Mouse (Mus musculus) cerebellum, adult 11 months (tissue): Measurements from ENCODE around the gene Cmklr1.

ENCODE experiments used
- DNase-seq: peaks from one replicate; pipeline ENCODE4 v3.0.0; 2022

Gene Cmklr1

DNA sequence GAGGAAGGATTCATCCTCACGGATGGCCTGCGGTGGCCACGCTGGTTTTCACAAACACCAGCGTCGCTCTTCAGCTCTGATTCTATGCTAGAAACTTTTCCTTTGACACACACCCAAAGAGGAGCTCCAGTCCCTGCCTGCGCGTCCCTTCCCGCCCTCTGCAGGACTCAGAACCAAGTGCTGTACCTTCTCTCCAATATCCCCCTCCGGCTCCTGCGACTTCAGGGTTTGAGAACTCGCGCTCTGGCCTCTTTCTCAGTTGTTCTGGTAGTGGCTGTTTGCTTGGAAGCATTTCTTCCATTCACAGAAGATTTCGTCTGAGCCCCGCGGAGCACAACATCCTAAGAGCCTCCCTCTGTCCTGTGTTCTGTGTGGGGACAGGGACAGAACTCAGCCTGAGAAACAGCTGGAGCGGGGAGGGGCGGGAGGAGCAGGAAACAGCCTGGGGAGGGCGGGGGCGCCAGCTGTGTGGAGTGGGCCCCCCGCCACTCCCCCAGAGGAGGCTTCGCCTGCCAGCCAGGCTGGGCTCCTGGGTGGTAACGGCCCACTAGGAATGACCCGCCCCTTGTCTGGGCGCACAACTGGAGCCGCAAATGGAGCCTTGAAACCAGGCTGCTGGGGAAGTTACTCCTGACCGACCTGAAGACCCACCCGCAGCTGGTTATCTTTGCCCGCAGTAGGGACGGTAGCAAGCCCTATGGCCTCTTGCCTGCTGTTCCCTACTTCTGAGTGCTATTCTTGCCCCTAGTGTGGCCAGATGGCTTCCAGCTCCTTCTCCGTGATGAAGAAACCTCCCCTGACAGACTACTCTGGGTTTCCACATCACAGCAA lies at the start of gene Cmklr1:
Gene Cmklr1, minus strand, starts transcription at position 392 of the 831 bp plus-strand sequence.
- DNase-seq, result no peak

DNA sequence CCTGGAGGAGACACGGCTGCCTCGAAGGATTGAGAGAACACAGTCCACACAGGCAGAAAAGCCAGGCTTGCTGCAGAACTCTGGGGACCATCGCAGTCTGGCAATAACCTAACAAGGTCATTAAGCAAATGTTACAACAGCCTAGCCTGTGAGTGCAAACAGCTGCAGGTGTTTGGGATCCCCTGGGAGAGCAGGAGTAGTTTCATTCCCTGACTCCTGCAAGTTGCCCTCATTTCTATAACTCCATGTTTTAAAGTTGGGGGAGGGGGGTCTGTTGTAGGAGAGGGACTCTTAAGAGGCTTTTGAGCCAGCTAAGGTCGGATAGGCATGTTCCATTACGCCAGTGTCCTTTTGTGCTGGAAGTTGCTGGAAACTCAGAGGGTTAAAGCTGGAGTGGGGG lies 44.2 kb upstream of the Cmklr1 start:
- DNase-seq, result no peak

DNA sequence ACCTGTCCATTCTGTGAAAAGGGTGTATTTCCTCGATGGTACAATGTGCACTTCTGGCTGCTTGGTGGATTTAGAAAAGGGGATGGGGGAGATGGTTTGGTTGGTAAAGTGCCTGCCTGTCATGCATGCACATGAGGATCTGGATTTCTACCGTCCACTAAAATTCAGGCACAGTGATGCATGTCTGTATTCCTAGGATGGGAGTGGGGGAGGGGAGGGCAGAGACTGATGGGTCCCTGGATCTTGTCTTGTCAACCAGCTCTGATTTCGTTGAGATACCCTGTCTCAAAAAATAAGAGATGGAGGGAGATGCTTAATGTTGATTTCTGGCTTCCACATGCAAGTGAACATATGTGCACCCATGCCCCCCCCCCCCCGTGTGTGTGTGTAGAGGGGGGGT lies 43.8 kb upstream of the Cmklr1 start:
- no peak for DNase-seq

DNA sequence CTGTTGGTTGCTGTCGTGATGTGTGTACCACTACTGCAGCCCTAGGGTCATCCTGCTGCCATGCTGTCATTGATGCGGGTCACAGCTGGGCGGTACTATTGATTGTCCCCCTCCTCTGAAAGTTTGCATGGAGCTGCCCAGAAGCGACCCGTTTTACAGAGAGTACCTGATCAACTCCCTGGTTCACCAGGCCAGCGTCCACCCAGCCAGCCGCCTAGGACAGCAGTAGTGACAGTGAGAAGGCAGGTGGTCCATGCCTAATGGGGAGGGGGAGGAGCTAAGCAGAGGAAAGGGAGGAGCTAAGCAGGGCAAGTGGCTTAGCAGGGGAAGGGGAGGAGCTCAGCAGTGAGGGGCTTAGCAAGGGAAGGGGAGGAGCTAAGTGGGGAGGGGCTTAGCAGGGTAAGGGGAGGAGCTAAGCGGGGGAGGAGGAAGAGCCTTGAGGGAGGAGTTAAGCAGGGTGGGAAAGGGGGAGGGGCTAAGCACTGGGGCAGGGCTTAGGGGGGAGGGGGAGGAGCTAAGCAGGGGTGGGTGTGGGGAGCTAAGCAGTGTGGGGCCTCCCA lies 43.0 kb upstream of the Cmklr1 start:
- no peak for DNase-seq

DNA sequence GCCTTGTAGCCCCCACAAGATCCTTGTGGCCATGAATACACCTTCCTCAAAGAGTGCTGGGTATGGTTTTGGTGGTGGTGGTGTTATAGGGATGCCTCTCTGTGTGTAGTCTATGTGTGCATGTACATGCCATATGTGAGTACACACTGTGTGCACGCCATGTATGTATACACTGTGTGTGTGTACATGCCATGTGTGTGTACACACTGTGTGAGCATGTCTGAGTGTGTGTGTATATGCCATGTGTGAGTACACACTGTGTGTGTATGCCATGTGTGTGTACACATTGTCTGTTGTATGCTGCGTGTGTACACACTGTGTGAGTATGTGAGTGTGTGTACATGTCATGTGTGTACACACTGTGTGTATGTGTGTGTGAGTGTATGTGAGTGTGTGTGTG lies 40.6 kb upstream of the Cmklr1 start:
- DNase-seq, result no peak

DNA sequence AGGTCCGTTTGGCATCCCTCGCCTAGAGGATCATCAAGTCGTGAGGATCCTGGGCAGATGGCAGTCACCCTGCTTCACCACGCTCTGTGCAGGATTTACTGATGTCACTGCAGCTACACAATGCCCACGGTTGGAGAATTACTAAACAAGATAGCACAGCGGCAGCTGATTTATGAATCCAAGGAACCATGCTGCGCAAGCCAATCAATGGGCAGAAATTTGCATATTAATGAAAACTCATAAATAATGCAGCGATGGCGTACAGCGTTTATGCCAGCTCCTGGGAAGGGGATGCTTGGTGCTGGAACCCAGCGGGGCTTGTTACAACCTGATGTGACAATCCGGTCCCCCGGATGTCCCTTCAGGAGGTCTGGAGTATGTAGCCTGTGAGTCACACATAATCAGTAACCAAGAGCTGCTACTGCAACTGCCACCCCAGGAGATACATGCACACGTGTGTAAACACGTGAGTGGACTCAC lies 39.9 kb upstream of the Cmklr1 start:
- no peak for DNase-seq

DNA sequence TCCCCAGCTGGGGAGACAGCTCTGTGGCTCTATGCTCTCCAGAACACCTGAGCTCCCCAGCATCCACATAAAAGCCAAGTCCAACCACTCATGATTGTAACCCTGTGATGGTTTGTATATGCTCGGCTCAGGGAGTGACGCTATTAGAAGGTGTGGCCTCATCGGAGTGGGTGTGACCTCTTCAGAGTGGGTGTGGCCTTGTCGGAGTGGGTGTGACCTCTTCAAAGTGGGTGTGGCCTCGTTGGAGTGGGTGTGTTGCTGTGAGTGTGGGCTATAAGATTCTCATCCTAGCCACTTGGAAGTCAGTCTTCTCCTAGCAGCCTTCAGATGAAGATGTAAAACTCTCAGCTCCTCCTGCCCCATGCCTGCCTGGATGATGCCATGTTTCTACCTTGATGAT lies 37.3 kb upstream of the Cmklr1 start:
- no peak for DNase-seq

DNA sequence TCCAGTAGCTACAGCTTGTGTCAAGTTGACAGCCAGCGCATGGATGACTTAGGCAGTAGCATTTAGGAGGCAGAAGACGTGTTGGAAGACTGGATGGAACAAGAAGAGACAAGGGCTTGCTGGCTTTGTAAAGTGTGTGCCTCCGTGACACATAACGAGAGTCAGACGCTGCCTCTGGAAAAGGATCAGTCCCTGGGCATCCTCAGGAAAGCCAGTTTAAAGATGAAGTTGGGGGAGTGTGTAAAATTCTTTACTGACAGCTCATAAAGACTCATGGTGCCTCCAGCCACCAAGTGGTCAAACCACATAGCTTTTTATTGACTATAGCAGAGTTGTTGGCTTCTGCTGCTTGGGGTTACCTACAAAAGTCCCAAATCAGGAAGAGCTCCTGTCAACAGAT lies 35.2 kb upstream of the Cmklr1 start:
- DNase-seq, result no peak

DNA sequence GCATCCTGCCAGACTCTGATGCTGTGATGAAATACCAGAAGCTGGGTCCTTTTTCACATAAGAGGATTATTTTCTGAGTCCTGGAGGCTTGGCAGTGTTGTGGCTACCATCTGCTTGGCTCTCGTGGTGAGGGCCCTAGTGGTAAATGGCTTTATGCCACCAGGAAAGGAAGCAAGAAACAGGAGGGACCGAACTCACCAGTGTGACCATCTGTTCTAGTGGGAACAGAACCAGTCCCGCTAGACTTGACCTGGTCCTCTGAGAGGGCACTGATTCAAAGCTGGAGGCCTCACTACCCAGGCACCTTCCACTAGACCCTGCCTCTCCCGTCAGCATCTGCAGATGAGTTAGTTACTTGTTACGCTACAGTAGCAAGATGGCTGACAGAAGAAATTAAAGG lies 33.0 kb upstream of the Cmklr1 start:
- DNase-seq, result peak; percentile 88

DNA sequence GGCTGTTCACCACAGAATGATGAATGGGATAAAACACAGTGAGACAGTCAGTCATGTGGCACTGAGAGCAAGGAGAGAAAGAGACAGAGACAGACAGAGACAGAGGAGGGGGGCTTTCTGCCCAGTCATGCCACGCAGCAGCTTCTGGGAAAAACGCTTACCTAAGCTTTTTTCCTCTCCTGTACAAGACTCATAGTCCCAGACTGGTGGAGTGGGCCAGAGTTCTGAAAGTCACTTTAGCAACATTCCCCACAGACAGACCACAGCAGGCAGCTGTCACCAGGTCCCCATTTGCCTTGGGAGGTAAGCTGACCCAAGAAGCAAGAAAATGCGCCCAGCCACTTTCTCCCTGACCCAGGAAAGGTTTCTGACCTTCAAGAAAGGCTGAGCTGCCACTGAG lies 32.2 kb upstream of the Cmklr1 start:
- DNase-seq, result no peak

DNA sequence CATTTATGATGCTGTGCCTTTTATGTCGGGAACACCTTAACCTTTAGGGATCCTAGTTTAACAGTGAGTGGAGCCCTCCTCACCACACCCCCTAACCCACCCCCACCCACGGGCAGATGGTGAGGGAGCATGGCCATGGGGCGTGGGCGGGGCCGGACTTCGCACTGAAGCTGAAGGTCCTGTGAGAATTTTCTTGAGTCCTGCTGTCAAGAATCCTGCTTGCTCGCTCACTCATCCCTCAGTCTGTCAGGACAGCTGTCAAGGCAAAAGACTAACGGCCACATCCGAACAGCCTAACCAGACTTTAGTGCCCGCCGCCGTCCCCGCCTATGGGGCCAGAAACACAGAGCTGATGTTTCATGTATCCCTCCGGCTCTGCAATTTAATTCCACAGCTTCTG lies 31.0 kb upstream of the Cmklr1 start:
- DNase-seq, result no peak

DNA sequence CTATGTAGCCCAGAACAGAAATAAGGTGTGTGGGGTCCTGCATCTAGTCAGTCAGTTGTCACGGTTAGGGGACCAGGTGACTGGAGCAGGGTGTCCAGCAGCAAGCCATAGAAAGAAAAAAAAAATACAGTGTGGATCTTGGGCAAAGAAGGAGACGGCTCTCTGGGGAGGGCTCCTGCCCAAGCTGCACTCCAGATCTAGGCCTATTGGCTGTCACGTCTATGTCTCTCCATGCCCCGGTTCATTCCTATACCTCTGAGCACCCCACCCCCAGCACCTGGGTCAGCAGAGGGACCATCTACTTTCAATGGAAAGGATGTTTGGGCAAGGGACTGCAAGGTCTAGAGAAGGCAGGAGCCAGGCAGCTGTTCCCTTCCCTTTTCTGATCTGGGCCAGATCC lies 29.3 kb upstream of the Cmklr1 start:
- DNase-seq, result no peak

DNA sequence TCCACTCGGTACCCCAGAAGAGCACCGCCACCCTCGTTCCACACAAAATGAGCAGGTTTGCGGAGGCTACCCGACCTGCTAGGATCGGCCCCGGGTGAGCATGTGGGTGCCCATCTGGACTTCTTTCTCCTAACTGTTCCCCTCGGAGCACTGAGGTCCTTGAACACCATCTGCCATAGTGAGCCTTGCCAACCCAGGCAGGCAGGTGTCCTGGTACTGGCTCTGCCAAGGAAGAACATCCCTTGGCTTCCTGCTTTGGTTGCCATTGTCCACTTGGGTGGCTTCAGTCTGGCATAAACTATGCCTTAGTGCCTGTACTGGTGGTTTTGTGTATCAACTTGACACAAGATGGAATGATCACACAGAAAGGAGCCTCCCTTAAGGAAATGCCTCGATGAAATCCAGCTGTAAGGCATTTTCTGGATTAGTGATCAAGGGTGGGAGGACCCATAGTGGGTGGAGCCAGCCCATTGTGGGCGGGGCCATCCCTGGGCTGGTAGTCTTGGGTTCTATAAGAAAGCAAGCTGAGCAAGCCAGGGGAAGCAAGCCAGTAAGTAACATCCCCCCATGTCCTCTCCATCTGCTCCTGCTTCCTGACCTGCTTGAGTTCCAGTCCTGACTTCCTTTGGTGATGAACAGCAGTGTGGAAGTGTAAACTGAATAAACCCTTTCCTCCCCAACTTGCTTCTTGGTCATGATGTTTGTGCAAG lies 28.7 kb upstream of the Cmklr1 start:
- DNase-seq, result peak; percentile 97

DNA sequence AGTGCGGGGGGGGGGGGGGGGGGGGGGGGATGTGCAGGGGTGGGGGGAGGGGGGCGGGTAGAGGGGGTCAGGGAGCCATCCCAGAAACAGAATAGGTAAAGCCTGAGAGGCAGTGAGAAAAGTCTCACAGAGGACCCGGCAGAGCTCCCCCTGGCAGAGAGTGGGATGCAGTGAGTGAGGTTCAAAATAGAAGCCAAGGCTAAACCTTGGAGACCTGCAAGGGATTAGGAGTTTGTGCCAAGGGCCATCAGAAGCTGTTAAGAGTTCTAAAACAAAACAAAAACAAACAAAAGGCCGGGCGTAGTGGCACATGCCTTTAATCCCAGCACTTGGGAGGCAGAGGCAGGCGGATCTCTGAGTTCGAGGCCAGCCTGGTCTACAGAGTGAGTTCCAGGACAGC lies 27.3 kb upstream of the Cmklr1 start:
- no peak for DNase-seq

DNA sequence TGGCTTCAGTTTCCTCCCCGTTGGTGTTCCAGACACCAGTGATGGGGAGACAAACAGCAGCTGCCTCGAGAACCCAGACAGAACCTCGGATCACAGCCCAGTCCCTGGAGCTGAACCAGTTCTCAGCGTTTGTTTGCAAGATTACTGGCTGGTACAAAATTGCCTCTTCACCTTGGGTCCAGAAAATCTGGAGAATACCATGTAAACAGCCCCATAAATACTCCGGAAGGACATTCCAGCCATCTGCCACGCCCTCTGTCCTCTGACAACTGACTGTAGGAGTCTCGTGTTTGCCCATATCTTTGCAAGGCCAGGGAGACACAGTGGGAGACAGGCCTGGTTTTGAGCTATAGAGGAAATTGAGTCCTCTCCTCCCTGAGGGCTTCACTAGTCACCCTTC lies 24.6 kb upstream of the Cmklr1 start:
- DNase-seq, result no peak

DNA sequence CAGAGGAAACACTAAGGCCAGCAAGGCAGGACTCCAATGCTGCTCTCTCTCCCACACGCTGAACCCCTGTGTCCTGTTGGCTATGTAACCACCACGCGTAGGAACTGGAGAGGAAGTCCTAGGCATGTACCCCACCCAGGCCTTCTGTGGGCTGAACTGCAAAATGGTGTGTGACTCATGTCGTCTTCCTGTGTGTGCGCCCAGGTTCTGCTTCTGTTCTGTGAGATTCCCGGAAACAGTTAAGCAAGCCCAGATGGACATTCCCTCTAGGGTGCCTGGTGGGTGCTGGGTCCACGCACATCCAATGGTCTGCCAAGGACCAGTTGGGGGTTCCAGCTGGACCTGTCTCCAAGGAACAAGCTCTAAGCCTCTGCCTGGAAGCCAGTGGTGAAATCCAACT lies 22.2 kb upstream of the Cmklr1 start:
- DNase-seq, result no peak

DNA sequence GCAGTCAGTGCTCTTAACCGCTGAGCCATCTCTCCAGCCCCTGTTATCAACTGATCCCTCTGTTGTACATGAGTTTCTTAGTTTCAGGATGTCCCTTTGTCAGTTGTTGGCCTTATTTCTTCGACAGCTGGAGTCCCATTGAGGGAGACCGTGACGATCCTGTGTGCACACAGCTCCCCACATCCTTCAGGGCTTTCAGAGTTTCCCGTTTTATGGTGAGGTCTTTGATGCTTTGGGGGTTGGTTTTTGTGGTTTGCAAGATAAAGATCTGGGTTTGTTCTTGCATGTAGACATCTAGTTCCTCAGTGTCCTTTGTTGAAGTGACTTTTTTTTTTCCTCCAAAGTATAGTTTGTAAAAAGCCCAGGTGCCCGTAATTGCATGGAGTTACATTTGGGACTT lies 20.4 kb upstream of the Cmklr1 start:
- DNase-seq, result no peak

DNA sequence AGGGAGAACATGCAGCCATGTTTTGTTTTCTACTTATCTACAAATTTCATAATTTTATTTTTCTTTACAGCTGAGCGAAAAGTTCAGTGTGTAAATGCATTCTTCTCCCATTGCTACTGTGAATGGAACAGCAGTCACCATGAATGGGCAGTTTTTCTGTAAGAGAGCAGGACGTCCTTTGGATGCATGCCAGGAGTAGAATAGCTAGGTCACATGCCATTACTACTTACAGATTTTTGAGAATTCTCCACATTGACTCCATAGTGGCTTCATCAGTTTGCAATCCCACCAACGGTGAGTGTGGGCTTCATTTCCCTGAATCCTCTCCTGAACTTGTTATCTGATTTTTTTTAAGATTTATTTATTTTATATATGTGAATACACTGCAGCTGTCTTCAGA lies 19.9 kb upstream of the Cmklr1 start:
- DNase-seq, result no peak

DNA sequence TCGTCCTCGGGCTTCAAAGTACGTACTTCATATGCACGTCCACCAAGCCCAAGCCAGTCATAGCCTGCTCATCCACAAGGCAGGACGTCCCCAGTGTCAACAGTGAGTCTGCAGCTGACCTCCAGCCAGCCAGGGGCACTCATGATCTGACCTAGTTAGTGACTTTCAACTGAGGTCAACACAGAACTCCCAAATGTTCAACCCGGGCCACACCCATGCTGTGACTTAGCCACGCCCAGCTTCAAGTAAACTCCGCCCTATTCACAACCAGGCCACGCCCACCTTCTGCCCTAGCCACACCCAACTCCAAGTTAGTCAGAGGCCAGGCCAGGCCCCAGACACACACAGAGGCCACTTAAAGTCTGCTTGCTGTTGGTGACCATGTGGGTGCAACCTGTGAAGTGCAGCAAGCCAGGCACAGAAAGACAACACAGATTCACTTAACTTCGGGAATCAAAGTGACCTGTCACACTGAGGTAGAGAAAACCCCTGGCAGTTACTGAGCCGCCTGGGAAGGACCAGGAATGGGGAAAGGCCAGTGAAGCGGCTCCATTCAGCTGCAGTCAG lies 14.5 kb upstream of the Cmklr1 start:
- no peak for DNase-seq

DNA sequence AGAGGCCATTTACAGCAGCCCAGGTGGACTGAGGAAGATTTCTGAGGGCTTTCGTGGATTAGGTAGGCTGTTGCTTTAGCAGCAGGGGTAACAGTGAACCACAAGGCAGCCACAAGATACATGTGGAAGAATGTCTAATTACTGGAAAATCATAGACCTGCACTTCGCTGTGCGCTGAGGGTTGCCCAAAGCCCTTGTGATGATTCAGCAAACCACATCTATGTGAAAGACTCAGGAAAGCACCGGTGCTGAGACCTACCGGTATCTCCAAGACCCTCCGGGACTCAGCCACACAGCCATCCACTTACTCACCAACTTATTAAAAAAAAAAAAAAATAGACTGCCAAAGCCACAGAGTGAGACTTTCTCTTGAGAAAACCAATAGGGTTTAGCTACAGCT lies 13.9 kb upstream of the Cmklr1 start:
- DNase-seq, result no peak

DNA sequence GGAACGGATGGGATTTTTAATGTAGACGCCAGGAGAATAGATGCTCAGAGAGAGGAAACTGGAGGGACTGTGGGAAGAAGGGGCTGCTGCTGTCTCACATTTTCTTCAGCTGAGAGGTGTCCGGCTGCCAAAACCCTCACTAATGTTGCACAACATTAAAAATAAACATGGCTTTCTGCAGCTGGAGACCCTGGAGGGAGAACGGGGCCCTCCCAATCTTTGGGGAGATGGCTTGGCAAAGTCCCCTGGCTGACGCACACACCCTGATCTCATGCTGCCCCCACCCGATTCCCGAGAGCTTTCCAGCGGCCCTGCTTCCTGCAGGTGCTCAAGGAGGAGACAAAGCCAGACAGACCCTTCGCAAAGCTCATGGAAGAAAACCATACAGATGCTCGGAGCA lies 10.6 kb upstream of the Cmklr1 start:
- no peak for DNase-seq

DNA sequence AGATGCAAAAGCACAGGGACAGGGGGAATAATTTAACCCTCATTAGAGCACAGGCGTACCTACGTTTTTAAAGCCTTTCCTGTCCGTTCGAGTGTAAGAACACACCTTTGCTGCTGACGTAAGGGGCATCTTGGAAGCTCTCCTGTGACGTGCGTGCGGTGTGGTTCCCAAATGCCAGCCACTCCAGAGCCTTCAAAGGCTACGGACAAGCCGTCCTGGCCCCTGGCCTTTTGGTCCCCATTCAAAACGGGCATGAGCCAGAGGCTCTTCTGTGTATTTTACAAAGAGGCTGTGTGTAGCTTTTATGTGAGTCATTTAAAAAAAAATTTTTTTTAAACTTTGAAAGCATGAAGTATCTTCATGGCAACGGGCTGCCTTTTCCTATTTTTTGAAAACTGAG lies 4.6 kb upstream of the Cmklr1 start:
- no peak for DNase-seq

DNA sequence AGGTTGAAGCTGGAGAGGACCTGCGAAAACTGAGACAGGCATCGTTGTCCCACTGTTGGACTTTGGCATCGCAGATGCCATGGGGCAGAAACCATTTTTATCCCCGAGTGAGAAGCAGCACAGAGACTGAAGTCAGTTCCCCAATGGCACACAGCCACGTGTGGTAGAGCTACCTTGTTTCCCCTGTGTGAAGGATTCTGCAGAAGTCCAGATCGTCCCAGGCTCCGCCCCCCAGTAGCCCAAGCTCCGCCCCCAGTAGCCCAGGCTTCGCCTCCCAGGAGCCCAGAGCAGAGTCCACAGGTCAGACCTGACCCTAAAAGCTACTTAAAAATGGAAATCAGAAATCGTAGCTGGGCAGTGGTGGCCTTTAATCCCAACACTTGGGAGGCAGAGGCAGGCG lies 4.0 kb upstream of the Cmklr1 start:
- no peak for DNase-seq

DNA sequence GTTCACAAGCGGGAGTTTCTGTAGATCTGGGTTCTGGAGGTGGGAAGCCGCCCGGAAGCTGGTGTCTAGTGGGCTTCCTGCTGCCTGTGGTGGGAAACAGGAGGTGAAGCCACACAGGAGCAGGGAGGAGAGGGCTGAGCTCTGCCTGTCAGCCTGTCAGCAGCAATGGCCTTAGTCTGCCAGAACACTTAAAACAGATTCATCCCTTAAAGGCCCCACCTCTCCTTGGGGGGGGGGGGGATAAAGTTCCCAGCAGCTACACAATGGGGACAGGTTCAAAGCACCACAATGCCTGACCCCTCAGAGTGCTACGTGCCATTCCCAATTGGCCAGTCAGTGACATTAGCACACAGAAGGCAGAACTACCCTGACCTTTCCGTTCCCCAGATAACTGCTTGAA lies 2.0 kb upstream of the Cmklr1 start:
- DNase-seq, result no peak
